Mouse (Mus musculus) lung, postnatal 0 days (tissue): ENCODE data around the gene Qars.

Source experiments
- CTCF ChIP-seq: IDR thresholded peaks from 2 replicates; pipeline ENCODE4 v1.5.1; 2016; ENCODE audit warnings: antibody characterized with exemption, mild to moderate bottlenecking
- EP300 ChIP-seq: IDR thresholded peaks from 2 replicates; pipeline ENCODE4 v1.6.1; 2016; ENCODE audit warnings: antibody characterized with exemption, mild to moderate bottlenecking, control low read depth

DNA sequence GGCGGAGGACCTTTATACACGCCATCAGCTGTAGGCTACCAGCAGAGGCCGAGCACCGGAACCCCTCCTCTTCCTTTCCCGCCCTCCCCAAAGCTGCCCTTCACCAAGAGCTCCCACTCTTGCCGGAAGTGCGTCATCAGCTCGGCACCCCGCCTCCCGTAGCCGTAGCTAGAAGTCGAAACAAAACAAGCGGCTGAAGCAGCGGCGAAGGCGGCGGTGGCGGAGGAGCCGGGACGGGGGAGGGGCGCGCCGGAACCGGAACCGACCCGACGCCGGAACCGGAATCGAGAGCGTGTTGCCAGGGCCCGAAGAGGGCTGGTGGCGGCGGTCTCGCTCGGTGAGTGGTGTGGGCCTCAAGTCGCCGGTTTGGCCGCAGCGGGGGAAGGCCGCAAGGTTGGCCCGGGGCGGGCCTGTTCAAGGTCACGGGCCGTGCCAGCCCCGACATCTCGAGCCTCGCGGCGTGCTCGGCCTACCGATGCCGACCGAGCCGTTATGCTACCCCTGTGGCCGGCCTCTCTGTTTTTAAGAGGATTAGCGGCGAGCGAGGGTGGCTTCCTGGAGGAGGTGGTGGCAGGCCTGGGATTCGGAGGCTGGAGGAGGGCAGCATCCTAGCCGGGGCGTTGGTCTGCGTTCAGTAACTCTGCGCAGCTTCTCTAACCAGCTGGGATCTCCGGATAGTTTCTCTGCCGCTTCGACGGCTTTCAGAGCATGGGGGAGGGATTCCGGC, 16.8 kb upstream of the Qars start, which contains the start of gene Usp19:
- TF ChIP-seq CTCF (0 out of 2 replicates have a peak, but pooled peaks have one; percentile 6), EP300 (no peak; the same call in 1 of the 2 replicates)
